Comparison of ENCODE assay signal across 9 mouse cellular contexts in the genomic region with DNA sequence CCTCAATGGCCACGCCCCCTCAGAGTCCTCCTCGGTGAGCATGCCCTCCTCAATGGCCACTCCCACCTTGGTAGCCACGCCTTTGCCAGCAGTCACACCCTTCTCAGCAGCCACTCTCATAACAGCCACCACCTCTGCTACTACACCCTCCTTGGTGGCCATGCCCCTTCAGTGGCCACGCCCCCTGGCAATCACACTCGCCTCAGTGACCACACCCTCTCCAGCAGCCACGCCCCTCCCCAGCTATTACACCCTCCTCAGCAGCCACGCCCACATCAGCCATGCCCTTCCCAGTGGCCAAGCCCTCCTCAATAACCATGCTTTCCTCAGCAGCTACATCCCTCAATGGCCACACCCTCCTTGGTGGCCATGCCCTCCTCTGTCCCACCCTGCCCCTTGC.
DNase-seq lines count a peak whose midpoint lies in the region; ATAC-seq and TF ChIP-seq lines count a peak whose summit lies in the region.
"Had no signal": no experiment of that assay in that cellular context is flagged by ENCODE, and none has a peak within 500 bp of the region (broad histone marks: within the 10 kb centered on the region; RNA-seq: fewer than 3 reads in every experiment).

No protein-coding gene starts in this region.

- peak; percentile 57 for DNase-seq in kidney, postnatal 0 days (ENCODE audit: low spot score)
- no peak for DNase-seq in kidney, adult 9 months
- peak; percentile 91 for DNase-seq in R1 (ENCODE audit: low read depth, low spot score)
- no peak for DNase-seq in intestine, embryonic 14.5 days (ENCODE audit: low spot score)
- DNase-seq in spleen, postnatal 10 days (ENCODE audit: low spot score in 2 of 2) = peak; percentile 7 to 78
- no peak for DNase-seq in limb, embryonic 10.5 days (ENCODE audit: low spot score)
- no peak for DNase-seq in adrenal gland, adult 2 months
- no peak for DNase-seq in urinary bladder, adult 2 months (ENCODE audit: low spot score)

- H3K4me1 ChIP-seq in kidney, postnatal 0 days (replicated peaks; ENCODE audit: insufficient read depth, low read length) = no peaks in the 10 kb centered on the region
- H3K4me1 ChIP-seq in intestine, embryonic 14.5 days (replicated peaks; ENCODE audit: control insufficient read depth, insufficient read depth, low read length) = 0 out of 2 replicates have a peak, but pooled peaks cover 5% of the 10 kb centered on the region
- H3K4me1 ChIP-seq in limb, embryonic 10.5 days = peaks cover 37% of the 10 kb centered on the region

- peak; percentile 44 for ATAC-seq in kidney, postnatal 0 days (replicated peaks; ENCODE audit: low FRiP score, low read depth)
- ATAC-seq in intestine, embryonic 14.5 days (replicated peaks; ENCODE audit: low FRiP score, low TSS enrichment, low read depth) = peak; percentile 60; the same call in 1 of the 2 replicates

- WGBS in kidney, postnatal 0 days = 45% methylated on average over 7 of the region's 7 CpGs
- 34% methylated on average over 7 of the region's 7 CpGs for WGBS in intestine, embryonic 14.5 days
- whole genome bisulfite sequencing in limb, embryonic 10.5 days = 32% methylated on average over 7 of the region's 7 CpGs

- H3K27me3 ChIP-seq in kidney, postnatal 0 days (ENCODE audit: insufficient read depth, low read length) = no peaks in the 10 kb centered on the region
- H3K27me3 ChIP-seq in intestine, embryonic 14.5 days (replicated peaks; ENCODE audit: control insufficient read depth, insufficient read depth, low read length) = no peaks in the 10 kb centered on the region
- no peaks in the 10 kb centered on the region for H3K27me3 ChIP-seq in limb, embryonic 10.5 days (ENCODE audit: low read depth, poor library complexity, severe bottlenecking)

- H3K4me3 ChIP-seq in kidney, postnatal 0 days (replicated peaks; ENCODE audit: low read depth, low read length) = no peak overlapping the region
- no peak overlapping the region for H3K4me3 ChIP-seq in intestine, embryonic 14.5 days (ENCODE audit: low read depth, low read length)
- H3K4me3 ChIP-seq in limb, embryonic 10.5 days = no peak overlapping the region

- H3K36me3 ChIP-seq in kidney, postnatal 0 days (ENCODE audit: insufficient read depth, low read length) = 0 out of 2 replicates have a peak, but pooled peaks cover 7% of the 10 kb centered on the region
- peaks cover 21% of the 10 kb centered on the region for H3K36me3 ChIP-seq in intestine, embryonic 14.5 days (ENCODE audit: control insufficient read depth, insufficient read depth, low read length)
- peaks cover 40% of the 10 kb centered on the region for H3K36me3 ChIP-seq in limb, embryonic 10.5 days

- H3K27ac ChIP-seq in kidney, postnatal 0 days = no peak overlapping the region
- no peak overlapping the region for H3K27ac ChIP-seq in intestine, embryonic 14.5 days (ENCODE audit: low read depth)
- no peak overlapping the region for H3K27ac ChIP-seq in limb, embryonic 10.5 days
- H3K27ac ChIP-seq: macrophage had no signal

- TF ChIP-seq CTCF in kidney, postnatal 0 days (IDR thresholded peaks at IDR 0.05; ENCODE audit: low read depth) = no peak

- no peak overlapping the region for H3K9ac ChIP-seq in kidney, postnatal 0 days (ENCODE audit: low read depth, low read length)
- H3K9ac ChIP-seq in intestine, embryonic 14.5 days (ENCODE audit: low read length) = no peak overlapping the region

- no peaks in the 10 kb centered on the region for H3K9me3 ChIP-seq in kidney, postnatal 0 days (replicated peaks; ENCODE audit: low read length)
- no peaks in the 10 kb centered on the region for H3K9me3 ChIP-seq in intestine, embryonic 14.5 days (ENCODE audit: control insufficient read depth, low read length)
- H3K9me3 ChIP-seq in limb, embryonic 10.5 days (replicated peaks) = no peaks in the 10 kb centered on the region

- no peak overlapping the region for H3K4me2 ChIP-seq in kidney, postnatal 0 days (ENCODE audit: low read length)
- no peak overlapping the region for H3K4me2 ChIP-seq in intestine, embryonic 14.5 days (ENCODE audit: low read length)

Comparison
In these comparisons a context has a peak if more than half of its experiments do, and no peak if none do; other contexts are left out.
1. DNase-seq: peak in kidney, postnatal 0 days (single experiment), R1 (single experiment) and spleen, postnatal 10 days (2 of 2); none in kidney, adult 9 months (single experiment), intestine, embryonic 14.5 days (single experiment), limb, embryonic 10.5 days (single experiment), adrenal gland, adult 2 months (single experiment) and urinary bladder, adult 2 months (single experiment).